Comparison of ENCODE assay signal across 8 mouse cellular contexts in the genomic region with DNA sequence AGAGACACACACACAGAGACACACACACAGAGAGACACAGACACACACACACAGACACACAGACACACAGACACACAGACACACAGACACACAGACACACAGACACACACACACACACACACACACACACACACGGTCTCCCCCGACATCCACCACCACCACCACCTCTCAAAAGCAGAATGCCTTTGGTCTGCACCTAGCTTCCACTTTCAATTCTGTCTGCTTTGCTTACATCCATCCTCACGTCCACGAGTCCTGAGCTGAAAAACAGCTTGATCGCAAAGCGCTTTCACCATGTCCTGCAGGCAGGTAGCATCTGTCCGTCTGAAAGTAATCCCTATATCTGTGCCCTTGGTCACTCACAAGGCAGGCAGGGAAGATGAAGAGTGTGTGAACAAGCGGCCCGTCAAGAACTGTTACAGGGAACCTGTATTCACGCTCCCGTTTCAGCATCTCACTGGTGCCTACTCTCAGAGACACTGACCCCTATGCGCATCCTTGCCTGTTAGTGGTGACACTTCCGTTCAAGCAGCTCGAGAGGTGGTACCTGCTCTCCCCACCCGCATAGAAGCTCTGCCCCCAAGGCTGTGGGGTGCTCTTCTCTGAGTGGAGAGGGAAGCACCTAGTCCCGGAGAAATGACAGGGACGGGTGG. TPM values are rescaled to one million over a fixed set of nuclear protein-coding genes. Genes with fewer than 3 reads are reported as not detected.
DNase-seq lines count a peak whose midpoint lies in the region; ATAC-seq lines count a peak whose summit lies in the region.

No protein-coding gene starts in this region.

- H3K27ac ChIP-seq in kidney, embryonic 14.5 days (ENCODE audit: low read depth, low read length): no peak overlapping the region
- no peak overlapping the region for H3K27ac ChIP-seq in forebrain, embryonic 10.5 days
- H3K27ac ChIP-seq in intestine, embryonic 14.5 days (ENCODE audit: low read depth): no peak overlapping the region

- no peaks in the 10 kb centered on the region for H3K9me3 ChIP-seq in kidney, embryonic 14.5 days (ENCODE audit: control insufficient read depth, low read length)
- H3K9me3 ChIP-seq in forebrain, embryonic 10.5 days: no peaks in the 10 kb centered on the region
- H3K9me3 ChIP-seq in intestine, embryonic 14.5 days (ENCODE audit: control insufficient read depth, low read length): no peaks in the 10 kb centered on the region

- DNase-seq in kidney, adult 9 months: no peak
- peak; percentile 19 for DNase-seq in forebrain, embryonic 10.5 days (ENCODE audit: extremely low spot score, low spot score)
- DNase-seq in intestine, embryonic 14.5 days (ENCODE audit: low spot score): peak; percentile 59
- DNase-seq in adrenal gland, adult 18-20 months (ENCODE audit: low spot score in 2 of 2): no peak
- DNase-seq in thymus, postnatal 4 days: no peak

- 34% methylated on average over 17 of the region's 17 CpGs for WGBS in kidney, embryonic 14.5 days
- WGBS in forebrain, embryonic 10.5 days: 32% methylated on average over 17 of the region's 17 CpGs
- 38% methylated on average over 17 of the region's 17 CpGs for WGBS in intestine, embryonic 14.5 days

- ATAC-seq in kidney, embryonic 14.5 days (ENCODE audit: low FRiP score, low TSS enrichment): peak; percentile 47; the same call in 1 of the 2 replicates
- ATAC-seq in intestine, embryonic 14.5 days (replicated peaks; ENCODE audit: low FRiP score, low TSS enrichment, low read depth): no peak
- ATAC-seq in megakaryocyte-erythroid progenitor cell, adult 5-6 weeks (replicated peaks; ENCODE audit: low FRiP score, low TSS enrichment, poor library complexity, severe bottlenecking): peak; percentile 38
- no peak for ATAC-seq in erythroblast, adult 5-6 weeks (replicated peaks; ENCODE audit: low FRiP score, poor library complexity, severe bottlenecking)

- peak overlapping the region; percentile 47; the same call in 1 of the 2 replicates for H3K4me3 ChIP-seq in kidney, embryonic 14.5 days (ENCODE audit: low read length)
- H3K4me3 ChIP-seq in forebrain, embryonic 10.5 days: peak overlapping the region; percentile 51
- H3K4me3 ChIP-seq in intestine, embryonic 14.5 days (ENCODE audit: low read depth, low read length): peak overlapping the region; percentile 35

- H3K36me3 ChIP-seq in kidney, embryonic 14.5 days (ENCODE audit: control insufficient read depth, insufficient read depth, low read length): no peaks in the 10 kb centered on the region
- H3K36me3 ChIP-seq in forebrain, embryonic 10.5 days (replicated peaks): no peaks in the 10 kb centered on the region
- no peaks in the 10 kb centered on the region for H3K36me3 ChIP-seq in intestine, embryonic 14.5 days (ENCODE audit: control insufficient read depth, insufficient read depth, low read length)

- no peaks in the 10 kb centered on the region for H3K4me1 ChIP-seq in kidney, embryonic 14.5 days (ENCODE audit: control insufficient read depth, insufficient read depth, low read length)
- H3K4me1 ChIP-seq in forebrain, embryonic 10.5 days: peaks cover 14% of the 10 kb centered on the region
- H3K4me1 ChIP-seq in intestine, embryonic 14.5 days (replicated peaks; ENCODE audit: control insufficient read depth, insufficient read depth, low read length): peaks cover 5% of the 10 kb centered on the region; the same call in 1 of the 2 replicates

- peak overlapping the region; percentile 68 for H3K4me2 ChIP-seq in kidney, embryonic 14.5 days (replicated peaks; ENCODE audit: low read depth, low read length)
- H3K4me2 ChIP-seq in intestine, embryonic 14.5 days (ENCODE audit: low read length): peak overlapping the region; percentile 69

- peaks cover 6% of the 10 kb centered on the region; the same call in 1 of the 2 replicates for H3K27me3 ChIP-seq in kidney, embryonic 14.5 days (ENCODE audit: control insufficient read depth, insufficient read depth, low read length)
- peaks cover 96% of the 10 kb centered on the region for H3K27me3 ChIP-seq in forebrain, embryonic 10.5 days (ENCODE audit: poor library complexity, severe bottlenecking)
- H3K27me3 ChIP-seq in intestine, embryonic 14.5 days (replicated peaks; ENCODE audit: control insufficient read depth, insufficient read depth, low read length): peaks cover 19% of the 10 kb centered on the region

- H3K9ac ChIP-seq in kidney, embryonic 14.5 days (ENCODE audit: low read depth, low read length): no peak overlapping the region
- no peak overlapping the region for H3K9ac ChIP-seq in intestine, embryonic 14.5 days (ENCODE audit: low read length)

RNA-seq across cellular contexts. Expression of a gene that starts 1.5 kb away (rescaled TPM):
- 0.60 and 1.6 TPM in 2 replicates for polyA plus RNA-seq in kidney, embryonic 14.5 days (2014; fragmentation: Nextera tagmentation; extraction: Ambion mirVana)
- polyA plus RNA-seq in forebrain, embryonic 10.5 days (2016; fragmentation: Nextera tagmentation; extraction: Ambion mirVana): 0.11 and 0.16 TPM in 2 replicates
- 0.99 and 1.6 TPM in 2 replicates for polyA plus RNA-seq in intestine, embryonic 14.5 days (2014; fragmentation: Nextera tagmentation; extraction: Ambion mirVana)
- not detected in 2 replicates for total RNA-seq in megakaryocyte-erythroid progenitor cell, adult 5-6 weeks (2014; fragmentation: Nextera tagmentation)
- not detected in 2 replicates for total RNA-seq in megakaryocyte-erythroid progenitor cell, adult 5-6 weeks (2017)
- not detected in 2 replicates for total RNA-seq in erythroblast, adult 5-6 weeks (2015; ENCODE audit: low replicate concordance)
- 0.14 TPM in 1 of 2 replicates, not detected in the other for total RNA-seq in erythroblast, adult 5-6 weeks (2017; ENCODE audit: low replicate concordance)
- 10 to 100 TPM in 1 of 2 experiments, 1 to 10 TPM in 1; 6.1 to 11.9 TPM for total RNA-seq in adrenal gland, adult 18-20 months (2021)

Comparison
In these comparisons a context has a peak if more than half of its experiments do, and no peak if none do; other contexts are left out.
1. ATAC-seq: peak in kidney, embryonic 14.5 days (single experiment) and megakaryocyte-erythroid progenitor cell, adult 5-6 weeks (single experiment); none in intestine, embryonic 14.5 days (single experiment) and erythroblast, adult 5-6 weeks (single experiment).
2. DNase-seq: peak in forebrain, embryonic 10.5 days (single experiment) and intestine, embryonic 14.5 days (single experiment); none in kidney, adult 9 months (single experiment), adrenal gland, adult 18-20 months (0 of 2) and thymus, postnatal 4 days (single experiment).
3. RNA of a gene that starts 1.5 kb away (total RNA-seq): 6.1 to 11.9 TPM in adrenal gland, adult 18-20 months; not detected in megakaryocyte-erythroid progenitor cell, adult 5-6 weeks and 0.14 TPM in erythroblast, adult 5-6 weeks; every median in the first group is over 4 times any median in the second.
4. Peak in every context shown above with its lines, with median percentiles within 50 percentile points of each other: H3K4me3 ChIP-seq.